Mouse (Mus musculus) neural tube, embryonic 11.5 days (tissue): ENCODE results near the gene Pcsk5. TPM values are rescaled to one million over a fixed set of nuclear protein-coding genes. Genes with fewer than 3 reads are reported as not detected.

Experiments used
- ATAC-seq: fragments of 200-750 bp; cut with Nextera tagmentation; 2 replicates; pipeline ENCODE4 v1.8.0; 2017; ENCODE audit warnings: moderate number of reproducible peaks, mild to moderate bottlenecking, moderate TSS enrichment, moderate library complexity; ENCODE audit not compliant: insufficient read depth, low FRiP score, low TSS enrichment
- DNase-seq: peaks from one replicate; pipeline ENCODE4 v3.0.0-alpha.2; 2015; ENCODE audit warnings: low spot score
- H3K27ac ChIP-seq: fragments of 300-500 bp; sonication (generic); 2 replicates; pipeline ENCODE4 v1.5.1; 2014; ENCODE audit warnings: low read depth, mild to moderate bottlenecking, low read length
- H3K27me3 ChIP-seq: fragments of 300-500 bp; sonication (generic); 2 replicates; pipeline ENCODE4 v1.6.1; 2014; ENCODE audit warnings: mild to moderate bottlenecking, low read length, mixed read lengths; ENCODE audit not compliant: control insufficient read depth, insufficient read depth
- H3K36me3 ChIP-seq: fragments of 300-500 bp; sonication (generic); 2 replicates; pipeline ENCODE4 v1.6.1; 2014; ENCODE audit warnings: mild to moderate bottlenecking, low read length, moderate library complexity, mixed read lengths; ENCODE audit not compliant: control insufficient read depth, insufficient read depth
- H3K4me1 ChIP-seq: fragments of 300-500 bp; sonication (generic); 2 replicates; pipeline ENCODE4 v1.6.1; 2014; ENCODE audit warnings: low read length, mixed read lengths; ENCODE audit not compliant: control insufficient read depth, insufficient read depth
- H3K4me2 ChIP-seq: fragments of 300-500 bp; sonication (generic); 2 replicates; pipeline ENCODE4 v1.6.1; 2014; ENCODE audit warnings: low read depth, mild to moderate bottlenecking, moderate library complexity
- H3K4me3 ChIP-seq: fragments of 300-500 bp; sonication (generic); 2 replicates; pipeline ENCODE4 v1.5.1; 2014; ENCODE audit warnings: low read depth, low read length
- H3K9ac ChIP-seq: fragments of 300-500 bp; sonication (generic); 2 replicates; pipeline ENCODE4 v1.6.1; 2014; ENCODE audit warnings: mild to moderate bottlenecking, low read length
- H3K9me3 ChIP-seq: fragments of 300-500 bp; sonication (generic); 2 replicates; pipeline ENCODE4 v1.6.1; 2016; ENCODE audit warnings: low read length; ENCODE audit not compliant: control insufficient read depth
- WGBS: fragments of 180-500 bp; shearing (Covaris S2); extraction: QIAGEN DNeasy Blood & Tissue Kit; methylation state at CpG from one replicate; pipeline ENCODE4 v1.1.7; 2014; 5-methylcytosine and 5-hydroxymethylcytosine counted together
- polyA plus RNA-seq: library from polyadenylated mRNA; unstranded; fragments of >200 nt; fragmentation: Nextera tagmentation; extraction: Ambion mirVana; gene quantifications from 2 replicates; pipeline ENCODE4 v1.2.1, GENCODE M21; 2014

Gene Pcsk5
- polyA plus RNA-seq, 1 experiment from 2014 or later: 9.4 TPM

DNA sequence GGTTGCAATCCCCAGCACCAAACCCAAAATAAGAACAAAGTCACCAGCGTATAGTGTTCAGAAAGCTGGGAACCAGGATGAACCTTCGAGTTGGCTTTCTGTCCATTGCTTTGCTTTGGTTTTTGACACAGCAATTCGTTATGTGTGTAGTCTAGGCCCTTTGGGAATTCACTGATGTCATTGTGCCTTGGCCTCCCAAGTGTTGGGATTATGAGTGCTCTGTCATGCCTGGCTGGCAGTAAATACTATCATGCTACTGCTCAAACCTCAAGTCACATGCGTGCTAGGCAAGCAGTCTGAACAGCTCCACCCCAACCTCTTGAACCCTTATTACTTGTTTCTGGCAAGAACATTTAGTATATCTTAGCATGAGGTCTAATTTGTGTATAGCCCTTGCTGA is 434.3 kb downstream of the Pcsk5 start:
- H3K4me1 ChIP-seq: no peaks in the 10 kb centered on the region
- no peak overlapping the region for H3K4me2 ChIP-seq
- H3K27me3 ChIP-seq: no peaks in the 10 kb centered on the region
- no peaks in the 10 kb centered on the region for H3K36me3 ChIP-seq
- no peaks in the 10 kb centered on the region for H3K9me3 ChIP-seq
- DNase-seq (no peak), ATAC-seq (no peak)
- no peak overlapping the region for H3K4me3 ChIP-seq
- H3K27ac ChIP-seq: no peak overlapping the region
- 86% methylated on average over 4 of the region's 4 CpGs for WGBS
- H3K9ac ChIP-seq: no peak overlapping the region

DNA sequence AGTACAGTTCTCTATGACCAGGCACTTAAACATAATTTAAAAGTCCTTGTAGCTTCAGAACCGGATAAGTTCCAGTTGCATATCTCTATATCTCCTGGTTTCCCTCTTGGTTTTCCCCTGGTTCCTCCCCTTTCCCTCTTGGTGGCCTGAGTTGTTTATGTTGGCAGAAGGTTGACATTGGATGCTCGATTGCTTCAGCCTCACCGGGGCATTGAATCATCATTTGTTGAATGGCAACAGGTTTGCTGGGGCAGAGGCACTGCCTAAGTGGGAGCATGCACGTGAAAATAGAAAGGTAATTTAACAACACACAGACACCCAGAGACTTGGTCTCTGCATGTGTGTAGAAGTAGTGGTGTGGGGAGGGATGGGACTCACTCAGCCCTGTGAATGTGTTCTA is 436.9 kb downstream of the Pcsk5 start:
- Histone ChIP-seq H3K9ac (no peak overlapping the region), H3K27me3 (no peaks in the 10 kb centered on the region), H3K9me3 (no peaks in the 10 kb centered on the region), H3K4me2 (no peak overlapping the region), H3K27ac (no peak overlapping the region), H3K36me3 (0 out of 2 replicates have a peak, but pooled peaks cover 2% of the 10 kb centered on the region), H3K4me3 (no peak overlapping the region), H3K4me1 (no peaks in the 10 kb centered on the region)
- ATAC-seq: no peak
- no peak for DNase-seq
- 79% methylated on average over 4 of the region's 4 CpGs for WGBS

DNA sequence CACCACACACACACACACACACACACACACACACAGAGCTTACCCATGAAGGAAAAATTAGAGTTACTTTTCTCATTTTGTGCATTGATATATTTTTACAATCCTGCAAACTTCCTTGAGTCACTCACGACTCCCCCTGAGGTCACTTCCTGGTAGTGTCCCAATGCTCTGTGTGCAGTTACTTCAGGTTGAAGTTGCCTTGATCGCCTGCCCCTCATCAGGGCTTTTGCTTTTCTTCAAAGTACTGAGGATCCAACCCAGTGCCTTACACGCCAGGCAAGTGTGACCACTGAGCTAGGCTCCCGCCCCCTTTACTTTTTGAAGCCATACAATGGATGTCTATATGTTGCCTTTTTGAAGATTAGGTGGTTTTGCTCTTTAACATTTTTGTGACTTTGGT is 437.5 kb downstream of the Pcsk5 start:
- peaks cover under 1% of the 10 kb centered on the region; the same call in 1 of the 2 replicates for H3K4me1 ChIP-seq
- DNase-seq (no peak), ATAC-seq (no peak)
- 96% methylated on average over 4 of the region's 4 CpGs for WGBS
- H3K36me3 ChIP-seq: 0 out of 2 replicates have a peak, but pooled peaks cover 2% of the 10 kb centered on the region
- no peak overlapping the region for H3K4me2 ChIP-seq
- H3K4me3 ChIP-seq: no peak overlapping the region
- no peaks in the 10 kb centered on the region for H3K27me3 ChIP-seq
- no peak overlapping the region for H3K9ac ChIP-seq
- H3K27ac ChIP-seq: no peak overlapping the region
- no peaks in the 10 kb centered on the region for H3K9me3 ChIP-seq

DNA sequence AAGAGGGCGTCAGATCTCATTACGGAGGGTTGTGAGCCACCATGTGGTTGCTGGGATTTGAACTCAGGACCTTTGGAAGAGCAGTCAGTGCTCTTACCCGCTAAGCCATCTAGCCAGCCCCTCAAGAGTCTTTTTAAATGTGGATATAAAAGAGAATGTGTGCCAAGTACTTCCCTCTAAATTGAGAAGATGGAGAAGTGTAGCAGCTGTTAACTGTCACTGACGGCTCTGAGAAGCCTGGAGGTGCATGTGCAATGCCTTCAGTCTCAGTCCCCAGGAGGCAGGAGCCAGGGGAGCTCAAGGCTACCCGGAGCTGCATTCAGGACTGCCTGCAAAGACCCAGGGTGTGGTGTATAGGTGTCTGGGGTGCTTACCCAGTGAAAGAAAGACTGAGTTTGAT is 439.5 kb downstream of the Pcsk5 start:
- Histone ChIP-seq H3K27me3 (no peaks in the 10 kb centered on the region), H3K9me3 (no peaks in the 10 kb centered on the region), H3K27ac (no peak overlapping the region), H3K4me1 (peaks cover 4% of the 10 kb centered on the region), H3K9ac (no peak overlapping the region), H3K4me2 (no peak overlapping the region), H3K4me3 (no peak overlapping the region), H3K36me3 (0 out of 2 replicates have a peak, but pooled peaks cover 2% of the 10 kb centered on the region)
- ATAC-seq (no peak), DNase-seq (no peak)
- 81% methylated on average over 5 of the region's 5 CpGs for WGBS

DNA sequence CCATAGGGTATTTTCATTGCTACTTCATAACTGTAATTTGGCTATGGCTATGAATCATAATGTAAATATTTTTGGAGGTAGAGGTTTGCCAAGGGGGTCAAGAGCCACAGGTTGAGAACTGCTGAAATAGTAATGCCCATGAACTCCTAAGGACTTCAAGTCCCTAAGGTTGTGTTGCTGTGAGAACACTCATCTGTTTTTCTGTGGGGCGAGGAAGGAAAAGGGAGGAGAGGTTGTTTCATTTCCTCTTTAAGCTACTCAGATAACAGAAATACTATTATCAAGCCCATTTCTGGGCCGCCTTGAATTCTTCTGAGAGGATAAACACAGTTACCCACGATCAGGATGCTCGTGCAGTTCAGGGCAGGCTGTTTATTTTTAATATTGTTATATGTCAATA is 440.6 kb downstream of the Pcsk5 start:
- no peak overlapping the region for H3K4me2 ChIP-seq
- H3K9ac ChIP-seq: no peak overlapping the region
- DNase-seq (no peak), ATAC-seq (no peak)
- no peaks in the 10 kb centered on the region for H3K9me3 ChIP-seq
- 92% methylated on average over 4 of the region's 4 CpGs for WGBS
- H3K27me3 ChIP-seq: no peaks in the 10 kb centered on the region
- no peak overlapping the region for H3K27ac ChIP-seq
- 0 out of 2 replicates have a peak, but pooled peaks cover 2% of the 10 kb centered on the region for H3K36me3 ChIP-seq
- no peak overlapping the region for H3K4me3 ChIP-seq
- H3K4me1 ChIP-seq: peaks cover 4% of the 10 kb centered on the region

DNA sequence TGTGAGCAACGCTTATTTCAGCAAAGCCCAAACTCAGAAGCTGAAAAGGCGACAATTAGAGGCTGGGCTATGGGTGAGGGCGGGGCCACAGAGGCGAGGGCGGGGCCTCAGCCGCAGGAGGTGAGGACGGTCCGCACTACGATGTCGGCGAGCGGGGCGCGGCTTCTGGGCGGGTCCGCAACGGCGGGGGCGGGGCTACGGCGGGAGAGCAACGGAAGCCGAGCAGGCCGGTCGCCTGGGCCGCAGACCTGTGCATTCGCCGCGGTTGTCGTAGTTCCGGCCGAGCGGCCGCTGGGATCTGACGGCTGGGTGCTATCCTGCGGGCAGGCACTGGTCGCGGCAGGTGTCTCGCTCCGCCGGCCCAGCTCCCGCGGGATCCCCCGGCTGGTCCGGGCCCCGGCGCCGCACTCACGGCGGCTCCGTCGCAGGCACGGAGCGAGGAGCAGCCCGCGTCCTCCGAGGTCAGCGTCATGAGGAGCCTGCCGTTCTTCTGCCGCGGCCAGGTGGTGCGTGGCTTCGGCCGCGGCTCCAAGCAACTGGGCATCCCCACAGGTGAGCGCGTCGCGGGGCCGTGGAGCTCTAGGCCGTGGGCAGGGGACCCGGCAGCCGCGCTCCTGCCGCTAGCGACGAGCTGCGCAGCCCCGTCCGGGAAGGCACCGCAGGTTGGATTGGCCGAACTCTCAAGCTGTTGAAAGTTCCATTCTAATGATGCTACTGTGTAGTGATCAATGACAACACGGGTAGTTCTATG is 443.4 kb downstream of the Pcsk5 start, which contains the start of gene Rfk:
Gene Rfk, plus strand, starts transcription at position 203 of the 751 bp plus-strand sequence.
- Histone ChIP-seq H3K4me2 (peak within 1 kb of the TSS; percentile 55), H3K4me3 (peak within 1 kb of the TSS; percentile 85), H3K27me3 (no peaks in the 10 kb centered on the region), H3K4me1 (peaks cover 4% of the 10 kb centered on the region), H3K36me3 (0 out of 2 replicates have a peak, but pooled peaks cover 2% of the 10 kb centered on the region), H3K9ac (peak within 1 kb of the TSS; percentile 90), H3K27ac (0 out of 2 replicates have a peak within 1 kb of the TSS, but pooled peaks have one; percentile 8), H3K9me3 (no peaks in the 10 kb centered on the region)
- peak; percentile 95 for DNase-seq
- ATAC-seq: peak; percentile 99
- under 1% methylated on average over 73 of the region's 83 CpGs for WGBS

DNA sequence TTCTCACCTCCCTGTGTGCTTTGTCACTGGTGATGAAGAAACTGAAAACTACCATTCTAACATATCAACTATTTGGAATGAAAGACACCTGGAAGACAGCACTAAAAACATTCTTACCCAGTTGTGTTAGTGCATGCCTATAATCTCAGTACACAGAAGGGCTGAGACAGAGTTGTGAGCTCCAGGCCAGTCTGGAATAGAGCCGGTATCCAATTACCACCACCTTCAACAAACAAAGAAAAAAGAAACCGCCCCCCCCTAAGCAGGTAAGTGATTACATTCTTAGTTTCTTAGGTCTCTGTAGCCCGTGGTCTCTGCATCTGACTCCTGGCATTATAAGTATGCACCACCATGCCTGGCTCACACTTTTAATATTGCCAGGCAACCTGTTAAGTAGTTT is 444.6 kb downstream of the Pcsk5 start:
- Histone ChIP-seq H3K36me3 (0 out of 2 replicates have a peak, but pooled peaks cover under 1% of the 10 kb centered on the region), H3K4me1 (peaks cover 4% of the 10 kb centered on the region), H3K27ac (no peak overlapping the region), H3K27me3 (no peaks in the 10 kb centered on the region), H3K9ac (no peak overlapping the region), H3K9me3 (no peaks in the 10 kb centered on the region), H3K4me3 (no peak overlapping the region), H3K4me2 (no peak overlapping the region)
- DNase-seq (no peak), ATAC-seq (no peak)
- WGBS: 17% methylated on average over 3 of the region's 3 CpGs

DNA sequence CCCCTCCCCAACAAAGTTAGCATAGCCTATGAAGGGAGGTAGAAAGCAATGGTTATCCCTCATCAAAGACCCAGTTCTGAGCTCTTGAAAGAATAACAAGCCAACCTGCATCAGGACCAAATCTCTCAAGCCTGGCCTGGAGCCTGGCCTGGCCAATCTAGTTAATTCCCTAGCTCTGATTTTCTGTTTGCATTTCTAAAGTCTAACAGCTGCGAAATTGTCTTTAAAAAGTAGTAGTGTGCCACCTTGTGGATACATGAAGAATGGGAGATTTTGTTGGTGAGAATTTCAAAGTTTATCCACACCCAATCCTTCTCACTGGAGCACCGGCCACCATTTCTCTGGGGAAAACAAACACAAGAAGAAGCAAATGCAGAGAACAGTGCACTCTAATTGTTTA is 449.0 kb downstream of the Pcsk5 start:
- H3K4me1 ChIP-seq: no peaks in the 10 kb centered on the region
- 30% methylated on average over 2 of the region's 2 CpGs for WGBS
- H3K27me3 ChIP-seq: no peaks in the 10 kb centered on the region
- H3K4me2 ChIP-seq: no peak overlapping the region
- no peaks in the 10 kb centered on the region for H3K9me3 ChIP-seq
- no peak for ATAC-seq
- H3K9ac ChIP-seq: no peak overlapping the region
- DNase-seq: peak; percentile 12
- H3K27ac ChIP-seq: no peak overlapping the region
- H3K4me3 ChIP-seq: no peak overlapping the region
- H3K36me3 ChIP-seq: no peaks in the 10 kb centered on the region

DNA sequence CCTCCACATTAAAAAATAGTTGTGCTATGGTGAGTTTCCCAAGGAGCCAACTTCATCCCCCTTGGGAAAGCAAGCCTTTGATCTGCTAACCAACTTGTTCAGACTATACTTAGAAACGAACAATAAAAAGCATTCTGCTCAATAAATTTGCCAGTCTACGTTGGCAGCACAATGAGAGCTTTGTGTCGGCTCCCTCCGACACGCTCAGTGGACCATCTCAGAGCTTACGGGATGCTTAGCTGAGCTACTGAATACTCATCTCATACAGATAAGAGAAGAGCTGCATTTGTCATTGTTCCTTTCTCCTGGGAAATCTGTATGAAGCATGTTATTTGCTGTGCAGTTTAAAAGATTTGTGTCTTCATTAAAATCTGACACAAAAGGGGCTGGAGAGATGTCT is 451.0 kb downstream of the Pcsk5 start:
- ATAC-seq (peak; percentile 21; the same call in 1 of the 2 replicates), DNase-seq (peak; percentile 27)
- no peak overlapping the region for H3K27ac ChIP-seq
- no peak overlapping the region for H3K4me2 ChIP-seq
- no peaks in the 10 kb centered on the region for H3K27me3 ChIP-seq
- no peaks in the 10 kb centered on the region for H3K36me3 ChIP-seq
- no peak overlapping the region for H3K9ac ChIP-seq
- 27% methylated on average over 6 of the region's 6 CpGs for WGBS
- no peak overlapping the region for H3K4me3 ChIP-seq
- H3K9me3 ChIP-seq: no peaks in the 10 kb centered on the region
- no peaks in the 10 kb centered on the region for H3K4me1 ChIP-seq
